Mouse (Mus musculus): ENCODE measurements around the gene Fkbp15. TPM values are rescaled to one million over a fixed set of nuclear protein-coding genes. Genes with fewer than 3 reads are reported as not detected.

Gene Fkbp15
- total and polyA plus RNA-seq, 2 experiments from 2014 or later: 19.1 to 43.3 TPM

GRCm38 (mm10) chr4:62292461-62293180 is 67.7 kb downstream of the Fkbp15 start:
- no peaks in the 10 kb centered on the region for H3K9me3 ChIP-seq (ENCODE audit: low read length)
- peaks cover 37% of the 10 kb centered on the region for H3K36me3 ChIP-seq (ENCODE audit: insufficient read depth)
- no peak for TF ChIP-seq CTCF (IDR thresholded peaks at IDR 0.05; ENCODE audit: low read depth)
- DNase-seq: no peak
- H3K4me3 ChIP-seq (ENCODE audit: low read depth, low read length): no peak overlapping the region
- no peak overlapping the region for H3K4me2 ChIP-seq (ENCODE audit: low read depth)
- no peak overlapping the region for H3K27ac ChIP-seq (ENCODE audit: low read depth, low read length)
- no peak for ATAC-seq
- H3K27me3 ChIP-seq (ENCODE audit: insufficient read depth, low read length): no peaks in the 10 kb centered on the region
- no peak overlapping the region for H3K9ac ChIP-seq
- peaks cover 8% of the 10 kb centered on the region; the same call in 1 of the 2 replicates for H3K4me1 ChIP-seq (ENCODE audit: insufficient read depth)
- WGBS: 75% methylated on average over 8 of the region's 8 CpGs

- no peak overlapping the region for H3K4me3 ChIP-seq (ENCODE audit: low read depth, low read length)
- H3K27ac ChIP-seq (ENCODE audit: low read depth, low read length): no peak overlapping the region
- DNase-seq (no peak), ATAC-seq (no peak)
- no peak for TF ChIP-seq CTCF (IDR thresholded peaks at IDR 0.05; ENCODE audit: low read depth)
- peaks cover 10% of the 10 kb centered on the region; the same call in 1 of the 2 replicates for H3K4me1 ChIP-seq (ENCODE audit: insufficient read depth)
- no peak overlapping the region for H3K9ac ChIP-seq
- no peak overlapping the region for H3K4me2 ChIP-seq (ENCODE audit: low read depth)
- H3K27me3 ChIP-seq (ENCODE audit: insufficient read depth, low read length): no peaks in the 10 kb centered on the region
- H3K36me3 ChIP-seq (ENCODE audit: insufficient read depth): peaks cover 26% of the 10 kb centered on the region
- H3K9me3 ChIP-seq (ENCODE audit: low read length): no peaks in the 10 kb centered on the region
- WGBS: 89% methylated on average over 9 of the region's 9 CpGs
Observed at GRCm38 (mm10) chr4:62290816-62291505, 69.4 kb downstream of the Fkbp15 start.

GRCm38 (mm10) chr4:62289226-62289625 is 71.1 kb downstream of the Fkbp15 start:
- no peak for DNase-seq
- Histone ChIP-seq H3K4me2 (ENCODE audit: low read depth) (no peak overlapping the region), H3K4me1 (ENCODE audit: insufficient read depth) (peaks cover 10% of the 10 kb centered on the region; the same call in 1 of the 2 replicates), H3K27ac (ENCODE audit: low read depth, low read length) (no peak overlapping the region), H3K9me3 (ENCODE audit: low read length) (no peaks in the 10 kb centered on the region), H3K36me3 (ENCODE audit: insufficient read depth) (peaks cover 14% of the 10 kb centered on the region), H3K27me3 (ENCODE audit: insufficient read depth, low read length) (no peaks in the 10 kb centered on the region), H3K4me3 (ENCODE audit: low read depth, low read length) (no peak overlapping the region), H3K9ac (no peak overlapping the region)
- TF ChIP-seq CTCF (IDR thresholded peaks at IDR 0.05; ENCODE audit: low read depth): no peak
- no peak for ATAC-seq
- 86% methylated on average over 7 of the region's 7 CpGs for WGBS

GRCm38 (mm10) chr4:62286992-62287900 is 73.1 kb downstream of the Fkbp15 start:
- ATAC-seq: no peak; the same call in 1 of the 2 replicates
- TF ChIP-seq CTCF (IDR thresholded peaks at IDR 0.05; ENCODE audit: low read depth): no peak
- Histone ChIP-seq H3K27ac (ENCODE audit: low read depth, low read length) (no peak overlapping the region), H3K4me2 (ENCODE audit: low read depth) (peak overlapping the region; percentile 81), H3K36me3 (ENCODE audit: insufficient read depth) (peaks cover 2% of the 10 kb centered on the region; the same call in 1 of the 2 replicates), H3K27me3 (ENCODE audit: insufficient read depth, low read length) (no peaks in the 10 kb centered on the region), H3K9ac (peak overlapping the region; percentile 70), H3K4me1 (ENCODE audit: insufficient read depth) (peaks cover 10% of the 10 kb centered on the region; the same call in 1 of the 2 replicates), H3K4me3 (ENCODE audit: low read depth, low read length) (peak overlapping the region; percentile 93), H3K9me3 (ENCODE audit: low read length) (no peaks in the 10 kb centered on the region)
- DNase-seq: peak; percentile 24
- 15% methylated on average over 12 of the region's 12 CpGs for WGBS

- DNase-seq (peak; percentile 88), ATAC-seq (peak; percentile 96)
- Histone ChIP-seq H3K4me2 (ENCODE audit: low read depth) (peak overlapping the region; percentile 81), H3K4me1 (ENCODE audit: insufficient read depth) (peaks cover 10% of the 10 kb centered on the region; the same call in 1 of the 2 replicates), H3K27ac (ENCODE audit: low read depth, low read length) (0 out of 2 replicates have a peak overlapping the region, but pooled peaks have one; percentile 30), H3K9me3 (ENCODE audit: low read length) (no peaks in the 10 kb centered on the region), H3K36me3 (ENCODE audit: insufficient read depth) (0 out of 2 replicates have a peak, but pooled peaks cover 2% of the 10 kb centered on the region), H3K27me3 (ENCODE audit: insufficient read depth, low read length) (no peaks in the 10 kb centered on the region), H3K9ac (peak overlapping the region; percentile 70), H3K4me3 (ENCODE audit: low read depth, low read length) (peak overlapping the region; percentile 93)
- 2% methylated on average over 54 of the region's 55 CpGs for WGBS
- TF ChIP-seq CTCF (IDR thresholded peaks at IDR 0.05; ENCODE audit: low read depth): peak; percentile 45
Observed at GRCm38 (mm10) chr4:62286257-62286991, 73.9 kb downstream of the Fkbp15 start.

GRCm38 (mm10) chr4:62285576-62285975 is 74.8 kb downstream of the Fkbp15 start:
- H3K4me3 ChIP-seq (ENCODE audit: low read depth, low read length): peak overlapping the region; percentile 93; the same call in 1 of the 2 replicates
- 75% methylated on average over 8 of the region's 8 CpGs for WGBS
- H3K27me3 ChIP-seq (ENCODE audit: insufficient read depth, low read length): no peaks in the 10 kb centered on the region
- ATAC-seq: no peak
- H3K9ac ChIP-seq: no peak overlapping the region
- H3K27ac ChIP-seq (ENCODE audit: low read depth, low read length): no peak overlapping the region
- DNase-seq: no peak
- TF ChIP-seq CTCF (IDR thresholded peaks at IDR 0.05; ENCODE audit: low read depth): no peak
- peaks cover 10% of the 10 kb centered on the region; the same call in 1 of the 2 replicates for H3K4me1 ChIP-seq (ENCODE audit: insufficient read depth)
- H3K36me3 ChIP-seq (ENCODE audit: insufficient read depth): 0 out of 2 replicates have a peak, but pooled peaks cover 2% of the 10 kb centered on the region
- peak overlapping the region; percentile 81 for H3K4me2 ChIP-seq (ENCODE audit: low read depth)
- H3K9me3 ChIP-seq (ENCODE audit: low read length): no peaks in the 10 kb centered on the region
